Mouse (Mus musculus) adrenal gland, postnatal 14 days (tissue): ENCODE results near the gene Lgals4. TPM values are rescaled to one million over a fixed set of nuclear protein-coding genes. Genes with fewer than 3 reads are reported as not detected.

ENCODE experiments used
- DNase-seq: peaks from one replicate; pipeline ENCODE4 v3.0.0; 2021; ENCODE audit warnings: mixed read lengths
- total RNA-seq: library from RNA; stranded (reverse); gene quantifications from 2 replicates; pipeline ENCODE4 v1.2.3, GENCODE M21; 2021

The Lgals4 gene
- total RNA-seq, 1 experiment from 2014 or later, result 18.7 TPM

DNA sequence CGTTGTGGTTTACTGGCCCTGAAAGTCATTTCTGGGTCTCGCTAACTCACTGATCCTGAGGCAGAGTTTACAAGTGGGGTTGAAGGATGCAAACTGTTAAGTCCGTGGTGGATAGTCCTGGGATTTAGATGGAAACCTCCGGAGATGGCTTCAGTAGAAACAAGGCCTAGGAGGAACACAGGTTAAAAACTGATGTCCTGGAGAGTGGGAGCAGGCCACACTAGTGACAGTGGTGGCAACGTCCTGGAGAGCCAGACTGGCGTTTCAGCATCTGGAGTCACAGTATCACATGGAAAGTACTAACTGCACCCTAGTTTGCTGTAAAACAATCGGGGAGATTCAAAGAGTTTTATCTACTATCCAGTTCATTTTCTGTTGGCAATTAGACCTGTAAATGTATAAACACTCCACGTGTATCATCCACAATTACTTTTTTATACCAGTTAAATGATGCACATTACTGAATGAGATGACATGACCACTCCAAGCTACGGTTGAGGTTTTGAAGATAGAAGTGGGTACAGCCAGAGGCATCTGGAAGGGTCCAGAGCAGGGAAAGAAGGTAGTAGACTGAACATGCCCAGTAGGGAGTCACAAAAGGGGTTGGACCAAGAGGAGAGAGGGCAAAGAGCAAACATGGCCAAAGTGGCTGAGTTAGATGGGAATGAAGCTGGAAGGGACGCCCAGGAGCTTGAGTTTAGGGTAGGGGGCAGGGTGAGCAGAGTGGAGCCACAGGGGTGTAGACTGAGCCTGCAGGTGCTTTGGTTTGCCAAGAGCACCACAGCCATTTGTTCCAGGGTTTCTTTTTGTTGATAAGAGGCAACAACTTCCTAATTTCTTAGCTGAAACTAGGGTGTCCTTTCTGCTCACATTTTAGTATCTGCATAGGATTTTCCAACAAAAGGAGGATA, 10.4 kb upstream of the Lgals4 start:
- no peak for DNase-seq

DNA sequence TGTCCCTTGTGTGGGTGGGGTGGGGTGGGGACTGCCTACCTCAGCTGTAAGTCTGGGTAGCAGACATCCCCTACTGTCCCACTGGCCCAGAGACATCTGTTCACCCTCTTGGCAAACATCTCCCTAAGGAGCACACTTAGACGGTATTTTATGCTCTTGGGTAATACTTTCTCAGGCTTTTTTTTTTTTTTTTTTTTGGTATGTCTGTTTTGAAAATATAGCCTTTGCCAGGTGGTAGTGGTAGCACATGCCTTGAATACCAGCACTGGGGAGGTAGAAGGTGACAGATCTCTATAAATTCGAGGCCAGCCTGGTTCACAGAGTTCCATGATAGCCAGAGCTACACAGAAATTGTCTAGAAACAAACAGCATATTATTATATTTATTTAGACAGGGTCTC, 9.7 kb upstream of the Lgals4 start:
- DNase-seq, result no peak

DNA sequence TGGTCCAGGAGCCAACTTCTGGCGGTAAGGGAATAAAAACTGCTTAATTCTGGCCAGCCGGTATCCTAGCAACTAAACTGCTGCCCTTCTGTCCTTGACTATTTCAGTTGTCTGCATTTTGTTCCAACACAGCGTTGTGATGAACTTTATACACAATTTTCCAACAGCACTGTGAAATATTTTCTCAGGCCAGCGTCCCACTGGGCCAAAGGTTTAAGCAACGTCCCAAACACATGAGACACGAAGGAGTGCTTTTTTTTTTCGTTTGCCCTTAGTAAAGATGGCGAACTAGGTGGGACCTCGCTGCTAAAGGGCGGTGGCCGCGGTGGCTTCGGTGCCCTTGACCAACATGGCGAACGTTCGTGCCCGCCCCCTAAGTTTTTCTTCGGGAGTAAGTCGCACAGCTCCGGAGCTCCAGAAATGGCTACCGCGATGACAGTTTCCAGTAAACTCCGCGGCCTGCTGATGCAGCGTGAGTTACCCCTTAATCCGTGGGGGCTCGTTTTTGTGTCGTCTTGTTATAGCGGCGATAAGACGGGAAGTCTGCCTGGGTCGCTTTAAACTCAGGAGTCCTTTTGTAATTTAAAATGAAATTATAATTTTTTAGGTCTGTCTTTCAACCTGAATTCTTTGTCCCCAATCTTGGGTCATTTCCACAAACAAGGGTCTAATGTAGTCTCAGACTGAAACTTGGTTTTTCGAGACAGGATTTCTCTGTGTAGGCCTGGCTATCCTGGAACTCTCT, 8.5 kb upstream of the Lgals4 start, which contains the start of gene Ech1:
Gene Ech1 (plus strand): TSS at position 277 of the 745 bp plus-strand sequence.
- peak; percentile 95 for DNase-seq

DNA sequence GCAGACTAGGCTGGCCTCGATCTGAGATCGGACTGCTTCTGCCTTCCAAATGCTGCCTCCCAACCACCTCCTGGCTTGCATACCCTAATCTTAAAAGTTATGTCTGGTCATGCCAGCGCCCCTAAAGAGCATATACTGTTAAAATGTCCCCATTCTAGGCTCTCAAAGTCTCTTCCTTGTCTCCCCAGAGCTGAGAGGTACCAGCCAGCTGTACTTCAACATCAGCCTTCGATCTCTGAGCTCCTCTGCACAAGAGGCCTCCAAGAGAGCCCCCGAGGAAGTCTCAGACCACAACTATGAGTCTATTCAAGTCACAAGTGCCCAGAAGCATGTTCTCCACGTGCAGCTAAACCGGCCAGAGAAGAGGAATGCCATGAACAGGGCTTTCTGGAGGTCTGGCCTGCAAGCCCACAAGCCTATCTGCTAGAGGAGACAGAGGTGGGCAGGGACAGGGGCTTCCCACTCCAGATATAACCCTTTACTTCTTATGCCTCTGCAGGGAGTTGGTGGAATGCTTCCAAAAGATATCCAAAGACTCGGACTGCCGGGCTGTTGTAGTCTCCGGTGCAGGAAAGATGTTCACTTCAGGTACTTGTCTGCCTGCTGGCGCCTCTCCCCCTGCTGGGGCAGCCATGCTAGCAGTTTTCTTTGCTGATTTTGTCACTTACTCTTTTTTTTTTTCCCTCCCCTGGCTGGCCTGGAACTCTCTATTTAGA, 7.8 kb upstream of the Lgals4 start:
- DNase-seq, result peak; percentile 44

DNA sequence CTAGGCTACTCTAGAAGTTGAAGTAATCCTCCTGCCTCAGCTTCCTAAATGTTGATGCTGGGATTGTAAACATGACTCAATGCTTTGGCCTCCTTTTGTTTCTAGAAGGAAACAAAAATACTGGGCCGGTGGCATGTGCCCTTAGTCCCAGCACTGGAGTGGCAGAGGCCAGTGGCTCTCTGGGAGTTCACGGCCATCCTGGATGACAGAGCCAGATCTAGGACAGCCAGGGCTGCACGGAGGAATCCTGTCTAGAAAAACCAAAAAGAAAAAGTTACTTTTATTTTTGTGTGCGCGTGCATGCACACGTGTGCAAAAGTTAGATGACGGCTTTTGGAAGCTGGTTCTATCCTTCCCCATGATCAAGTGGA, 7.3 kb upstream of the Lgals4 start:
- peak; percentile 51 for DNase-seq

DNA sequence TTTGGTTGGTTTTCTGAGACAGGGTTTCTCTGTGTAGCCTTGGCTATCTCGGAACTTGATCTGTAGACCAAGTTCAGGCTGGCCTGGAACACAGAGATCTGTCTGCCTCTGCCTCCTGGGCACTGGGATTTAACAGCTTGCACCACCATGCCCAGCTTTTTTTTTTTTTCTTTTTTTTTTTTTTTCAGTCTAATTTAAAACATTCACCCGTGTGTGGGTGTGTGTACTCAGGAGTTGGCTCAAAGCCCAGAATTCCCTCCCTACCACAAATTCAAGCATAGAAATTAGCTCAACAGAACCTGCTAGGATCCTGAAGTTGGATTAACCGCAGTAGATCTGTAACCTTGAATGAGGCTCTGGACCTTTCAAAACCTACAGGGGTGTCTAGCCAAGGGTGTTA, 6.3 kb upstream of the Lgals4 start:
- DNase-seq, result peak; percentile 58

DNA sequence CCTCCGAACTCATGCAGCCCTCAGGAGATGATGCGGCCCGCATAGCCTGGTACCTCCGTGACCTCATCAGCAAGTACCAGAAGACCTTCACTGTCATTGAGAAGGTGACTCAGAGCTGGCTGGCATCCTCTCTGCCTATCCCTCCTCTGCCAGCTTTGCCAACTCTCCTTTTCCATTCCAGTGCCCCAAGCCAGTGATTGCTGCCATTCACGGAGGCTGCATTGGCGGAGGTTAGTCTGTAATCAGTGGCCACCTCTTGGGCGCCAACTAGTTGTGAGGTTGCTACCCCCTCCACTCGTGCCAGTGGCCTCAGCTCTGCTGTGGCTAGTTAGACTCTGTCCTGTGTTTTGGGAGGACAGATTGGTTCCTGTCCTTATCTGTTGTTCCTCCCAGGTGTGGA, 3.8 kb upstream of the Lgals4 start:
- DNase-seq, result peak; percentile 84

DNA sequence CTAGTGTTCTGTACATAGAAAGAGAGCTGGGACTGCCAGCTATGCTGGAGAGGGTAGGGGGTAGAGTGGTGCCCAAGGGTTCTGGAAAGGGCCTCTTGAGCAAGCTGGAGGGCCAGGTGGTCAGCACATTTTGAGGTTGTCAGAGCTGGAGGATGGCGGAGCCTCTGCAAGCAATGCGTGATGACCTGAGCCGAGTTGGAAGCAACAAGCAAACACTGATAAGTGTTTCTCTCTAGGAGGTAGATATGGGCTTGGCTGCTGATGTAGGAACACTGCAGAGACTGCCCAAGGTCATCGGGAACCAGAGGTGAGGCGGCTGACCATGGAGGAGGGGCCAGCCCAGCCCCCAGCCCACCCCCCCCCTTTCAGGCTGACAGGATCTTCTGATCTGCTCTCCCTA, 2.7 kb upstream of the Lgals4 start:
- DNase-seq, result no peak

DNA sequence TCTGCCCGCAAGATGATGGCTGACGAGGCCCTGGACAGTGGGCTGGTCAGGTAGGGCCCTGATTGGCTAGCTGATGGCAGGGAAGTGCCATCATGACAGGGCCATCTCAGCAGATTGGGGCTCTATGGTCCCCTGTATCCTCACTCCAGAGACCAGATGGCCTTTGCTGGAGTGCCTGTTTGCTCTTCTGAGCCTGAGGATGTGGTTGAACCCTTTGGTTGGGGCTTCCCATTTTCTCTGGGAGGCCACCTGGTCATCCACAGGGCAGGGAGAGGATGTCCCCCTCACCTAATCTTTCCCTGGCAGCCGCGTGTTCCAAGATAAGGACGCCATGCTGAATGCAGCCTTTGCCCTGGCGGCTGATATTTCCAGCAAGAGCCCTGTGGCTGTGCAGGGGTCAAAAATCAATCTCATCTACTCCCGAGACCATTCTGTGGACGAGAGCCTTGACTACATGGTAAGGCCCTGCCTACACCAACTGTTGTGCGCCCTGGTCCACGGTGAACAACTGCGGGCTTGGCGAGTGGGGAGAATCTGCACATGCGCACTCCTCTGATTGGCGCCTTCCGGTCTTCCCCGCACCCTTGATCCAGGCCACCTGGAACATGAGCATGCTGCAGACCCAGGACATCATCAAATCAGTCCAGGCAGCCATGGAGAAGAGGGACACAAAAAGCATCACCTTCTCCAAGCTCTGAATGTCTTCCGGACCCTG, 2.1 kb upstream of the Lgals4 start:
- DNase-seq, result no peak

DNA sequence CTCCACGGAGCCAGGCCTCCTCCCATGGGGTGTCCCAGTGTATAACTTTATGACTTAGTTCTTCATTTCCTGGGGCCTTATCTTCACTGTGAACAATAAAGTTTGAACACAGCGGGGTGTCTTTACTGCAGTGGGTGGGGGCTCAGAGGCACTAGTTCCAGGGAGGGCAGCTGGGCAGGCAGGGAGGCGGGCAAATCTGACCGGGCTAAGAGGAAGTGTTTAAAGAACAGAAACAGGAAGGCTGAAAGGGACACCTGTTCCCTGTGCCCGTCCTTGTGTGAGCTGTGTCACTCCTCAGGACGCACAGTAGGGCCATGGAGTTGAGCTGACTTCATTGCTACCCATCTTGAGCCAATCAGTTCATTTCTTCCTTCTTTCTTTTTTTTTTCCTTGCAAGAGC, 1.5 kb upstream of the Lgals4 start:
- no peak for DNase-seq

DNA sequence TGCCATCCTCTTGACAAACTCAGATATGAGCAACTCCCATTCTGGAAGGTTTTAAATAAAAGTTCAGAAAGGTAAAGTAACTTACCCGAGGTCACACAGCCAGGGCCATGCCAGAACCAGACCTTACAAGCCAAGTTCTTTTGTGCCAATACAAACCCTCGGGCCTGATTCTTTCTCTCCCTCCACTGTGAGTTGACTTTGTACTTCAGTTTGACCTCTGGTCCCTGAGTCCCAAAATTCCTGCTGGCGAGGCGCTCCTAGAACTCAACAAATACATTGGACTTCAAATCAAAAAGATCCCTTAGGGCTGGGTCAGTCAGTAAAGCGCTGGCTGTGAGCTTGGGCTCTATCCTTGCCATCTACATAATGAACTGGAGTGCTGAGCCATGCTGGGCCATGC, 3.3 kb downstream of the Lgals4 start:
- DNase-seq, result no peak

DNA sequence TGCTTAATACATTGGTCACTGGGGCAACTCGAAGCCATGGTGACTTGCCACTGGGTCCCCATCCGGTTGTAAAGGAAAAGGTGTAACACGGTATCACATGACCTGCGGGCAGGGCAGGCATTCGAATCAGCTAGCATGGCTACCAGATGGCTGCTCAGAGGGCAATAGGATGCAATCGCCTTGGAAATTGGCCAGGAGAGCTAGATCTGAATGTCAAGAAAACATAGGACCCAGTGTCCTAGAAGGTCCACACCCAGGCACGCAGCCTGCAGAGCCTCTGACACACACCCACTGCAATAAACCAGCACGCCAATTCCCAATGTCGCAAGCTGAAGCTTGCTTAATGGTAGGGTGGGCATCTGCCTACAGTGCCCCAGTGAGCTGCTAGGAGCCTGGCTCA, 4.7 kb downstream of the Lgals4 start:
- peak; percentile 48 for DNase-seq

DNA sequence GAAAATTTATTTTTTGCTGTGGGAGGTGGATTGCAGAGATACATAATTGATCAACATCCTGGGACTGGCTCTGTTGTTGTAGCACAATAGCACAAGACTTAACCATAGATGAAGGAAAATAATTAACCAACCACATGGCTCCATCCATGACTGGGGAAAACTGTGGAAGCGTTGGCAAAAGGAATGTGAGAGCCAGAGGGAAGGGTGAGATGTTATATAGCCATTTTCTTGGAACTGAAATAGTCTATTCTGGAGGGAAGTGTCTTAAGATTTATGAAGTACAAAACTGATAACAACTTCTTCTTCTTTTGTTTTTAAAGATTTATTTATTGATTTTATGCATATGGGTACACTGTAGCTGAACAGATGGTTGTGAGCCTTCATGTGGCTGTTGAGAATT, 13.6 kb downstream of the Lgals4 start:
- DNase-seq, result no peak

DNA sequence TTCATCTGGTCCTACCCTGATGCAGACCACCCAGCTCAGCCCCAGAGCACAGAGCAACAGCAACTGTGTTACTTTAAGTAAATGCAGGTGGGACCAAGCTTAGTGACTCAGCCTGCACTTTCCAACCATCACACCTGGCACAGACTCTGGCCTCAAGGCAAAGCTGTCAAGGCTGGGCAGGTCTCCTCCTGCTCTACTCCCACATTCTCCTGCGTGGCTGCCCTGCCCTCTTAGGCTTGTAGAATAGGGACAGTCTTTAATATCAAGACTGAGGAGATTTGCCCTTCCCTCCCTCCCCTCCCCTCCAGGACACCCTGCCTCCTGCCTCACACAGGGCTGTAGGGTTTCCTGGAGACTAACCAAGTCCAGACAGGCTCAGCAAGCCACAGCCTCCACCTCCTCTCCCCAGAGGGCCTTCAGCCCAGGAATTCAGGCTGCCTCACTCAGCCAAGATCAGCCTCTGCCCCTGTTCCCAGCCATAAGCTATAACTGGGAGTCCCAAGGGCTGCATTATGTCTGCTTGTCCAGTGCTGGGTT, 16.1 kb downstream of the Lgals4 start:
- no peak for DNase-seq

DNA sequence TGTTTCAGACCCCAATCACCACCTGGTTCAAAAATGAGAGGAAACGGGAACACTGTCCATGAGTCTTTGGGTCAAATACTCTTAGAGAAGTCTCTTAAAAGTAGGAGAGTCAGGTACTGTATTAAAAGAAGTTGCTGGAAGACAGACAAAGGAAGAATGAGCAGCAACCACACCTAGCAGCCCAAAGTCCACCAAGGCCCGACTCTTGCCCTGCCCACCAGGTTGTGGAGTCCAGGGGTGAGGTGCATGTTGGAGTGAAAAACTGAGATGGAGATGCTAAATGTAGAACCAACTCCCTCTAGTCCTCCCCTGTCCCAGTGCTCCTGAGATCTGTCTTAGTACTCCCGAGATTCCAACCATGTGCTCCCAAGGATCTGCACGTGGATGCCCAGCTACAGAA, 17.0 kb downstream of the Lgals4 start:
- no peak for DNase-seq

DNA sequence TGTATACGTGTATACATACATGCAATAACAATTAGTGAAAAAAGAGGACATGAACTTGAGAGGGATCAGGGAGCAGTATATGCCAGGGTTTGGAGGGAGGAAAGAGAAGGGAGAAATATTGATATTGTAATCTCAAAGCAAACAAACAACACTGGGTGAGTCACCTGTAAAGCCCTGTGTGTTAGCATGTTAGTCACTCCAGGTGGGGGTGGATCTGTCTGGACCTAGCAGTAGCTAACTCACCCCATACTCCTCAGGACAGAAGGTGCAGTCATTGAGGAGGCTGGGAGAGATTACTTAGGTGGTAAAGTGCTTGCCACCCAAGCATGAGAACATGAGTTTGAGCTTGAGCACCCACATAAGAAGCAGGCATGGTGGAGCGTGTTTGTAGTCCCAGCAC, 26.3 kb downstream of the Lgals4 start:
- no peak for DNase-seq

DNA sequence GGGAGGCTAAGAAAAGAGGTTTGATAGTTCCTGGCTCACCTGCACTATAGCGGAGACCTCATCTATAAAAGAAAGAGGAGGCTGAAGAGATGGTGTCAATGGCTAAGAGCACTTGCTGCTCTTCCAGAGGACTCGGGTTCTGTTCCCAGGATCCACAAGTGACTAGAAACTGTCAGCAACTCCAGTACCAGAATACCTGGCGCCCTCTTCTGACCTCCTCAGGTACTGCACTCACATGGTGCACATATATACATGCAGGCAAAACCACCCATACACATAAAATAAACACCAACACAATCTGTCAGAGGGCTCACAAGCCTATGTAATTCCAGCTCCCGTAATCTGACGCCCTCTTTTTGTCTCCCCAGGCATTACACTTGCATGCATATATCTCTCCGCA, 27.2 kb downstream of the Lgals4 start:
- no peak for DNase-seq

DNA sequence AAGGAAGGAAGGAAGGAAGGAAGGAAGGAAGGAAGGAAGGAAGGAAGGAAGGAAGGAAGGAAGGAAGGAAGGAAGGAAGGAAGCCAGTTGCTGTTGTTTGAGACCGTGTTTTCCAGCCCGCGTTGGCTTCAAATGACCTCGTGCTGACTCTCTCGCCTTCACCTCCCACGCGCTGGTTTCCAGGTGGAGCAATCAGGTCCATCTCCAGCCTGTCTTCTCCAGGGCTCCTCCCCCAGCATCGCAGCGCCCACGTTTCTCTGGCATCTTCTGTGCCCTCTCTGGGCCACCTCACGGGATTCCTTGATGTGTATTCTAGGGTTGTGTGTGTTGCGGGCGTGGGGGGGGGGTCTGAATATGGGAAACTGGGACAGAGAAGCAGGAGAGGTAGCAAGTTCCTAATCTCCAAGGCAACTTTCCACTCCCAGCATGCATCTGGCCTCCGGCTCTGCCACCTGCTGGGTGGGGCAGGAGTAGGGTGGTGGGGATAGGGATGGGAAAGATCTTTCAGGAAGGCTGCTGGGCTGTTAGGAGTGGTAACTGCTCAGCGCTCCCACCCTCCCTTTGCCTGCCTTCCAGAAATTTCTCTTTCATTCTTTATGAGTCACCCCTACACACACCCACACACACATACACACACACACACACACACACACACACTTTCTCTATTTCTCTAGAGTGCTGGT, 29.3 kb downstream of the Lgals4 start:
- DNase-seq, result no peak

DNA sequence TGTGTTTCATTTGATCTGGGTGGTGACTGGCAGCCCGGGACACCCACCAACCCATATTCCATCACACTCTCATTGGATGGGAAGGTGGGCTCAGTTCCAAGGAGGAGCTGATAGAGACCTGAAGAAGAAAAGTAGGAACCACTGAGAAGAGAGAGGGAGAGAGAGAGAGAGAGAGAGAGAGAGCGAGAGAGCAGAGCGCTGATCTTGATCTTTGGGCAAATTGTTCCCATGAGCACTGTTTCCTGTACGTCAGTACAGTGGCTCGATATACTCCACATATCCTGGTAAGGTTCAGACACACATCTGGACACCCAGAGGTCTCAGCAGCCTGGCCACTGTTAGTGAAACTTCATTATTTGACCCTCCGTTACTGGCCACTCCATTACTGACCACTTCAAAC, 29.9 kb downstream of the Lgals4 start, which contains the start of gene Lgals7:
Gene Lgals7 (plus strand): TSS at position 314 of the 400 bp plus-strand sequence.
- no peak for DNase-seq

DNA sequence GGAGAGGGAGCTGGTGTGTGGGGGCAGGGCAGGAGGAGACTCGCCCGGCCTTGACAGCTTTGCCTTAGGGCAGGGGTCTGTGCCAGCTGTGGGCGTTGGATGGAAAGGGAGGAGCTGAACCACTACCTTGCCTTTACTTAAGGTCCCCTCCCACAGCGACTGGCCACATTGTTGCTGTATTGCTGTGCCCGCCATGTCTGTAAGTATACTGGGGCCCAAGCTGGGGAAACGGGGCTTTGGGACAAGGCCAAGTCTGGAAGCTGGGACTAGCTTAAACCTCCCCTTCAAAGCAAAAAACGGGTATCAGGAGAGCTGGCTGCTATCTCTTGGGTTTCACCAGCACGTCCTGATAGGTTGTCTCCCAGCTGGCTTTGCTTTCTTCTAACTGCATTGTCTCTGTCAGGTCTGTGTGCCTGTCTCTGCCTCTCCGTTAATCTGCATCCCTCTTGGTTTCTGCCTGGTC, 30.7 kb downstream of the Lgals4 start:
- no peak for DNase-seq
